Mouse (Mus musculus) spleen, adult 2 months (tissue): ENCODE measurements around the gene Slc25a28. TPM values are rescaled to one million over a fixed set of nuclear protein-coding genes. Genes with fewer than 3 reads are reported as not detected.

ENCODE experiments used
- DNase-seq, 2 experiments: peaks; one replicate each; pipeline versions ENCODE4 v3.0.0 to v3.0.0-alpha.2; 2012 to 2021; ENCODE audit warnings: low spot score in 2 of 2, low read depth in 1 of 2
- H3K27ac ChIP-seq: fragments of 200-500 bp; 2 replicates; pipeline ENCODE4 v1.5.1; 2012; ENCODE audit warnings: low read length, inconsistent platforms; ENCODE audit not compliant: insufficient read depth
- H3K27me3 ChIP-seq: fragments of 200-500 bp; 2 replicates; pipeline ENCODE4 v1.6.1; 2012; ENCODE audit warnings: mild to moderate bottlenecking, moderate library complexity, low read length, inconsistent platforms; ENCODE audit not compliant: control insufficient read depth, insufficient read depth
- H3K36me3 ChIP-seq: fragments of 200-500 bp; 2 replicates; pipeline ENCODE4 v1.6.1; 2012; ENCODE audit warnings: mild to moderate bottlenecking, low read length, inconsistent platforms; ENCODE audit not compliant: control insufficient read depth, insufficient read depth
- H3K4me1 ChIP-seq: fragments of 200-500 bp; 2 replicates; pipeline ENCODE4 v1.6.1; 2011; ENCODE audit warnings: inconsistent platforms; ENCODE audit not compliant: control insufficient read depth, insufficient read depth, insufficient read length
- H3K4me3 ChIP-seq: fragments of 200-500 bp; 2 replicates; pipeline ENCODE4 v1.5.1; 2011; ENCODE audit warnings: mild to moderate bottlenecking, inconsistent platforms; ENCODE audit not compliant: insufficient read depth, insufficient read length; ENCODE audit errors: extremely low read depth
- CTCF ChIP-seq: fragments of 200-500 bp; IDR thresholded peaks from 2 replicates; pipeline ENCODE4 v1.5.1; 2011; ENCODE audit warnings: mild to moderate bottlenecking, inconsistent platforms; ENCODE audit not compliant: insufficient read depth, insufficient read length, insufficient replicate concordance; ENCODE audit errors: extremely low read depth
- POLR2A ChIP-seq: fragments of 200-500 bp; IDR thresholded peaks from 2 replicates; pipeline ENCODE4 v1.6.1; 2011; ENCODE audit warnings: low read depth, low read length, inconsistent platforms
- WGBS: fragments of 180-500 bp; shearing (Covaris S2); methylation state at CpG from one replicate; pipeline ENCODE4 v1.1.7; 2018; 5-methylcytosine and 5-hydroxymethylcytosine counted together
- polyA plus RNA-seq: library from polyadenylated mRNA; depleted of rRNA; stranded (reverse); fragments of >200 nt; gene quantifications from 2 replicates; pipeline ENCODE4 v1.2.3, GENCODE M21; 2012

Slc25a28 gene
- polyA plus RNA-seq, 1 experiment: 56.4 TPM

DNA sequence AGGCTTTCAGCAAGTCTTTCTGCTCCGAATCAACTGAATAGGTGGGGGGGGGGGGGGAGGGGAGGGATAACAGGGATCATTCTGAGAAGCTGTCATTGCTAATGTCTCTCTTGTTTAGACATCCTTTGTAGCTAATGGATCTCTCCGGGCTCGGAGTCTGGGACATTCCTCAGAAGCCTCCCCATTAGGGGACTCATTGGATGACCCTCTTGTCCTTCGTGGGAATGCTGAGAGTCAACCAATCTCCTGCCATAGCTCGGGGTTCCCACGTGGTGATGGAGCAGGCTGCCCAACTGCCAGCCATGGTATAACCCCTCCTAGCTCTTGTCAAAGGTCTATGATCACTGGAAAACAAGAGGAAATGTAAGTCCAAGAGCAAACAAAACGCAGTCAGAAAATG, 27.8 kb downstream of the Slc25a28 start:
- 49% methylated on average over 7 of the region's 7 CpGs for WGBS
- no peak for TF ChIP-seq CTCF
- TF ChIP-seq POLR2A: no peak
- Histone ChIP-seq H3K36me3 (no peaks in the 10 kb centered on the region), H3K4me1 (peaks cover 33% of the 10 kb centered on the region; the same call in 1 of the 2 replicates), H3K27me3 (no peaks in the 10 kb centered on the region), H3K4me3 (no peak overlapping the region), H3K27ac (peak overlapping the region; percentile 89)
- no peak for DNase-seq

DNA sequence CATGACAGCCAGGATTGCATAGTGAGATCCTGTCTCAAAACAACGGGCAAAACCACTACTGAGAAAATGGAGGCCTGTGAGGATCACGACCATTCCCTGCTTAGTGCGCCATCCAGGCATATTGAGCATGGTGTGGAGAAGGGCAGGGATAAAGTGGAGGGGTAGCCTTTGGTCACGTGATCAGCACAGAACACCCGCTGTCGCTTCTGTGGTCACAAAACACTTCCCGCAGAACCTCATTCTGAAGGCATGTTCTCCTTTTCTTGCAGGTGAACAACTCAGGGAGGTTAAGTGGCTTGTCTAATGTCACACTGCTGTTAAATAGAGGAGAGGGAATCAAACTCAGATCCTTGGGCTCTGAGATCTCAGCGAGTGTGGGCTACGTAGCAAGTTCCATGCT, 29.2 kb downstream of the Slc25a28 start:
- H3K27ac ChIP-seq: peak overlapping the region; percentile 89
- H3K4me3 ChIP-seq: no peak overlapping the region
- H3K27me3 ChIP-seq: no peaks in the 10 kb centered on the region
- H3K36me3 ChIP-seq: no peaks in the 10 kb centered on the region
- WGBS: 32% methylated on average over 9 of the region's 9 CpGs
- TF ChIP-seq CTCF: no peak
- TF ChIP-seq POLR2A: no peak
- H3K4me1 ChIP-seq: peaks cover 41% of the 10 kb centered on the region; the same call in 1 of the 2 replicates
- no peak for DNase-seq

DNA sequence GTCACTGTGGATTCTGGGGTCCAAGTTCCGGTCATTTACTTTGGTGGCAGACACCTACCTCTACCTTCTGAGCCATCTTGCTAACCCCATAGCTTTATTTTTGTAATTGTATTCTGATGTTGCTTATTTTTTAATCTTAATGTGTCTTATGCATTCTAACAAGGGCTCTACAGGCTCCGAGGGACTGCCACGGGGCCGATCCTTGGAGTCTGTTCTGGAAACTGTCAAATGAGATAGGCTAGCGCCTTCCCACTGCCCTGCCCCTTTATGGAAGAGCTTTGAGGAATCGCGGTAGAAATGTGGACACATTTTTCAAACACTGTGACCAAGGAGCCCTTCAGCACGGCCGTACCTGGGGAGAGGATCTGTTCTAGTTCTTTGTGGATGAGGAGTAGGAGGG, 31.8 kb downstream of the Slc25a28 start:
- H3K36me3 ChIP-seq: no peaks in the 10 kb centered on the region
- TF ChIP-seq CTCF (no peak), POLR2A (no peak)
- 93% methylated on average over 9 of the region's 9 CpGs for WGBS
- H3K27ac ChIP-seq: no peak overlapping the region
- no peak overlapping the region for H3K4me3 ChIP-seq
- peaks cover 33% of the 10 kb centered on the region; the same call in 1 of the 2 replicates for H3K4me1 ChIP-seq
- no peaks in the 10 kb centered on the region for H3K27me3 ChIP-seq
- DNase-seq: no peak

DNA sequence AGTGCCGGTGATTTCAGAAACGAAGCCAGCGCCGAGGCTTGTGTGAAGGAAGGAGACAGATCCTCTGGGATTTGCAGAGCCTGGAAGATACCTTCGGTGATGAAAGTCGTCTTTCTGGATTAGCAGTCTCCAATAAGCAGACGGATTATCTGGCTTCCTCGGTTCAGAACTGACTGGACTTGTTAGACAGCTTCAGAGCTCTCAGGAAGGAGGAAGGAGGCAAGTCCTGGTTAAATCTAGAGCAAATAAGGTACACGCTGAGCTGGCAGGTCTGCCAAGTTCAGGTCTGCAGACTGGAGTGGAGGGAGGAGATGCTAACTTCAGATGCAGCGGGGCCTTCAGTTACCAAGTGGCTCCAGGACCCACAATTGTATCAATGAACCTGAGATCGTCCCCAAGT, 32.8 kb downstream of the Slc25a28 start:
- no peak overlapping the region for H3K27ac ChIP-seq
- WGBS: 85% methylated on average over 11 of the region's 11 CpGs

DNA sequence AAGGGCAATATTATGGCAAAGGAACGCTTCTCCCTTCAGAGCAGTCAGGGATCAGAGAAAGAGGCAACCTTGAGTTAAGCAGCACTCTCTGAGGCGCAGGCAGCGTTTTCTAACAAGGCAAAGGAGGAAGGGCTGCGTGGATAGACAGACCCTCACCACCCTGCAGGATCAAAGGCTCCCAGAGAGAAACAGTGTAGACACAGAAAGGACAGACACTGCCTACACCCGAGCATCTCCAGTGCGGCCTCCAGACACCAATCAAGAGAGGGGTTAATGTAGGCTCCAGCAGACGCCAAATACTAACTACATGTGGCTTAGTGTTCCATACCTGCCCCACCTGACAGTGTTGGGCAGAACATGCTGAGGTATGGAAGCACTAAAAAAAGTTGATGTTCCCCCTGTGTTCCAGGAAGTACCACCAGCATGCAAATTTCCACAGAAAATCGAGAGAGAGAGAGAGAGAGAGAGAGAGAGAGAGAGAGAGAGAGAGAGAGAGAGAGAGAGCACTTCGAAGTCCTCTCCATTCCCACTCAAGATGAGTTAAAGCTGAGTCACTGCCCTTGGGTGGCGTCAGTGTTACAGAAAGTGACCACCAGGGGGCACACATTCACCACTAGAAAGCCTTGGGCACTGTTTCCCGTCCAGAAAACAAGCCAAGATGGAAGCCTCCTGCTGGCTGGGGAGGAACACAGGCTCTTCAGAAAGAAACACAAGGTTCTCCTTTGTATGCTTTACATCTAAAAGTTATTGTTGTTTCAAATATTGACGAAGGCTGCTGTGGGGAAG, 44.0 kb downstream of the Slc25a28 start:
- TF ChIP-seq CTCF (peak; percentile 94; the same call in 1 of the 2 replicates), POLR2A (no peak)
- no peaks in the 10 kb centered on the region for H3K36me3 ChIP-seq

More for the DNA sequence above, 32.8 kb downstream of the Slc25a28 start:
- no peaks in the 10 kb centered on the region for H3K27me3 ChIP-seq
- no peak overlapping the region for H3K4me3 ChIP-seq
- H3K36me3 ChIP-seq: no peaks in the 10 kb centered on the region
- TF ChIP-seq CTCF: no peak
- TF ChIP-seq POLR2A: no peak
- no peak for DNase-seq
- peaks cover 26% of the 10 kb centered on the region; the same call in 1 of the 2 replicates for H3K4me1 ChIP-seq

DNA sequence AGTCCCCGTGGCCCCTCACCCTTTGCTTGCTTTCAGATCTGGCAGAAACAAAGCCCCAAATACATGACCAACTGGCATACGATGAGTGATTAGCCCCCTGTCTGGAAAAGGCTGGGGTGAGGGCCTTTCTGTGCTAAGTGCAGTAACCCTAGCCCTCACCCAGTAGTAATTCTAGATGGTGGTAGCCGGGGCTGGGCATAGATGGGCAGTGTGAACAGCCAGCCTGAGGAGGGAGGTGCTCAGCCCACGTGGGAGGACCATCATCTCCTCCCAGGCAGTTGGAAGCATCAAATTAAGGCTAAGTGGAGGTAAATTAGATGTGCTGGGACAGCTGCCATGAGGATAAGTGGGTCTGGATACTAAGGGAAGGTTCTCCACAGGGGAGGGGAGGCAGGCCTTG, 45.6 kb downstream of the Slc25a28 start:
- no peaks in the 10 kb centered on the region for H3K36me3 ChIP-seq
- no peak overlapping the region for H3K27ac ChIP-seq
- 75% methylated on average over 4 of the region's 4 CpGs for whole genome bisulfite sequencing
- no peaks in the 10 kb centered on the region for H3K4me1 ChIP-seq
- DNase-seq: no peak
- H3K27me3 ChIP-seq: no peaks in the 10 kb centered on the region
- no peak overlapping the region for H3K4me3 ChIP-seq
- no peak for TF ChIP-seq POLR2A
- TF ChIP-seq CTCF: no peak

More for the DNA sequence above, 44.0 kb downstream of the Slc25a28 start:
- WGBS: 31% methylated on average over 12 of the region's 12 CpGs
- peak; percentile 70 to 74 for DNase-seq
- Histone ChIP-seq H3K27ac (no peak overlapping the region), H3K4me1 (no peaks in the 10 kb centered on the region; the same call in 1 of the 2 replicates), H3K27me3 (no peaks in the 10 kb centered on the region), H3K4me3 (no peak overlapping the region)

DNA sequence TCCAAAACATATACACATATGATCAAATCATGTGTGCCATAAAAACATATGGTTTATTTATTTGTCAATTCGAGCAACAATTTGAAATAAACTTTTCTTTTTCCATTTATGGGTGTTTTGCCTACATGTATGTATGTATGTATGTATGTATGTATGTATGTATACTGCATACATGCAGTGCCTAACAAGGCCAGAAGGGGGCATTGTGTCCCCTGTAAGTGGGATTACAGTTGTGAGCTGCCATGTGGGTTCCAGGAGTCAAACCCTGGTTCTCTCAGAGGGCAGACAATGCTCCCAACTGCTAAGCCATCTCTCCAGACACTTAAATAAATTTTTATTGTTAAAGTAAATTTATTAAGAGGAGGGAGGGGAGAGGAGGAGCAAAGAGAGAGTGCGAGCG, 47.3 kb downstream of the Slc25a28 start:
- Histone ChIP-seq H3K4me1 (no peaks in the 10 kb centered on the region), H3K27ac (no peak overlapping the region), H3K4me3 (no peak overlapping the region), H3K36me3 (no peaks in the 10 kb centered on the region), H3K27me3 (no peaks in the 10 kb centered on the region)
- 88% methylated on average over 3 of the region's 3 CpGs for WGBS
- TF ChIP-seq CTCF (no peak), POLR2A (no peak)
- no peak for DNase-seq
